Mouse (Mus musculus) ES-E14 (cell line): ENCODE measurements around the gene Angptl7. TPM values are rescaled to one million over a fixed set of nuclear protein-coding genes. Genes with fewer than 3 reads are reported as not detected.

Source experiments
- DNase-seq: peaks from one replicate; pipeline ENCODE4 v3.0.0-alpha.2; 2013; ENCODE audit warnings: low read depth, low spot score
- H3K27ac ChIP-seq: 2 replicates; pipeline ENCODE4 v1.5.1; 2012; ENCODE audit warnings: low read depth, mild to moderate bottlenecking, low read length, moderate library complexity, mixed read lengths; ENCODE audit not compliant: poor library complexity, insufficient read depth, severe bottlenecking
- H3K36me3 ChIP-seq: 2 replicates; pipeline ENCODE4 v1.6.1; 2012; ENCODE audit warnings: mild to moderate bottlenecking, low read length, moderate library complexity, mixed read lengths; ENCODE audit not compliant: control insufficient read depth, poor library complexity, insufficient read depth, severe bottlenecking
- H3K4me1 ChIP-seq, 2 experiments: fragments of 150-350 bp in 1 of 2; sonication (generic) in 1 of 2; 2 replicates each; pipeline ENCODE4 v1.6.1; 2012; ENCODE audit warnings: low read length in 2 of 2, mild to moderate bottlenecking in 1 of 2, mixed read lengths in 1 of 2; ENCODE audit not compliant: control insufficient read depth in 2 of 2, insufficient read depth in 2 of 2, poor library complexity in 1 of 2
- H3K4me3 ChIP-seq, 2 experiments: fragments of 150-350 bp in 1 of 2; sonication (generic) in 1 of 2; 2 replicates each; pipeline ENCODE4 v1.5.1; 2012; ENCODE audit warnings: low read length in 2 of 2, low read depth in 1 of 2, mild to moderate bottlenecking in 1 of 2, mixed read lengths in 1 of 2; ENCODE audit not compliant: insufficient read depth in 1 of 2, poor library complexity in 1 of 2, severe bottlenecking in 1 of 2
- H3K9ac ChIP-seq: 2 replicates; pipeline ENCODE4 v1.6.1; 2012; ENCODE audit warnings: low read depth, mild to moderate bottlenecking, low read length, mixed read lengths; ENCODE audit not compliant: poor library complexity, insufficient read depth, severe bottlenecking
- H3K9me3 ChIP-seq: fragments of 150-350 bp; sonication (generic); 2 replicates; pipeline ENCODE4 v1.6.1; 2012; ENCODE audit warnings: low read depth, mild to moderate bottlenecking, low read length; ENCODE audit not compliant: control insufficient read depth, insufficient read depth
- CHD2 ChIP-seq: IDR thresholded peaks from 2 replicates; pipeline ENCODE4 v1.6.1; 2014; ENCODE audit warnings: mild to moderate bottlenecking, low read depth, low read length, inconsistent platforms
- HCFC1 ChIP-seq: IDR thresholded peaks from 2 replicates; pipeline ENCODE4 v1.6.1; 2012; ENCODE audit warnings: low read length, inconsistent platforms, borderline replicate concordance; ENCODE audit not compliant: insufficient read depth
- MAFK ChIP-seq: IDR thresholded peaks from 2 replicates; pipeline ENCODE4 v1.6.1; 2014; ENCODE audit warnings: mild to moderate bottlenecking, low read depth, low read length, inconsistent platforms; ENCODE audit not compliant: insufficient read depth
- ZC3H11A ChIP-seq: IDR thresholded peaks from 2 replicates; pipeline ENCODE4 v1.6.1; 2012; ENCODE audit warnings: low read depth, mild to moderate bottlenecking, inconsistent platforms, low read length, borderline replicate concordance
- ZNF384 ChIP-seq: IDR thresholded peaks from 2 replicates; pipeline ENCODE4 v1.6.1; 2012; ENCODE audit warnings: low read depth, low read length, inconsistent platforms
- in situ Hi-C, 2 experiments: fragments of 600-800 bp; cut with MboI; formaldehyde crosslinking; loops; one replicate each; pipeline ENCODE4 v1.15.1; 2025; ENCODE audit warnings: low sequenced_read_pairs in 2 of 2, inconsistent platforms in 1 of 2; ENCODE audit not compliant: unreplicated experiment in 2 of 2
- total RNA-seq: library from RNA; depleted of rRNA; stranded (reverse); fragments of 300-350 nt; gene quantifications from 2 replicates; pipeline ENCODE4 v1.2.3, GENCODE M21; 2012

Angptl7 gene
- total RNA-seq, 1 experiment, result 0.13 TPM

DNA sequence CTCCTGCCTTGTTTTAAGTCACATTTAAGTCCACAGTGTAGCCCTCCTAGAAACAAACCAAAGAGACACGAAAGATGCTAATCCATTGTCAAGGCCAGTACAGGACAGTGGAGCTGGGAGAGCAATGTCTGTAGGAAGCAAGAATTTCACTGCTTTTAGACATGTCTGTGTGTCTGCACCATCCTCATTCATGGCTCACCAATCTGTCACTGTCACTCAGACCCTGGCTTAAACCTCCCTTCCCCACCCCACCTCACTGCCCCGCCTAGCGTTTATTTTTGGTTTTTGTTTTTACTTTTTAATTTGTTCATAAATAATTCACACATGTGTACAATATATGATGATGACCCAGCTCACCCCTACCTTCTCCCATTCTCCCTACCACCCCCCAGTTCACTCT lies 32.3 kb upstream of the Angptl7 start:
- in situ Hi-C loops, result no loop called here
- peaks cover 35% of the 10 kb centered on the region for H3K36me3 ChIP-seq

GRCm38 (mm10) chr4:148531341-148531740 lies 31.1 kb upstream of the Angptl7 start:
- Histone ChIP-seq H3K27ac (no peak overlapping the region), H3K9me3 (no peaks in the 10 kb centered on the region)
- TF ChIP-seq ZC3H11A (no peak), MAFK (no peak), CHD2 (no peak), ZNF384 (no peak), HCFC1 (no peak)

More for the DNA sequence above, 32.3 kb upstream of the Angptl7 start:
- no peak overlapping the region for H3K27ac ChIP-seq
- no peak overlapping the region for H3K4me3 ChIP-seq
- no peaks in the 10 kb centered on the region for H3K9me3 ChIP-seq
- no peak for TF ChIP-seq CHD2
- no peak for TF ChIP-seq ZC3H11A
- TF ChIP-seq ZNF384, result no peak
- TF ChIP-seq MAFK, result no peak
- no peak for TF ChIP-seq HCFC1
- H3K9ac ChIP-seq, result no peak overlapping the region
- no peak for DNase-seq
- H3K4me1 ChIP-seq, result no peaks in the 10 kb centered on the region

GRCm38 (mm10) chr4:148530778-148531177 lies 30.5 kb upstream of the Angptl7 start:
- Histone ChIP-seq H3K36me3 (peaks cover 37% of the 10 kb centered on the region), H3K4me3 (no peak overlapping the region), H3K27ac (no peak overlapping the region), H3K9ac (no peak overlapping the region), H3K4me1 (no peaks in the 10 kb centered on the region), H3K9me3 (no peaks in the 10 kb centered on the region)
- in situ Hi-C loops, result no loop called here
- no peak for DNase-seq
- TF ChIP-seq ZNF384 (no peak), CHD2 (no peak), MAFK (no peak), ZC3H11A (no peak)

More at GRCm38 (mm10) chr4:148531341-148531740, 31.1 kb upstream of the Angptl7 start:
- no peak for DNase-seq
- Histone ChIP-seq H3K4me3 (no peak overlapping the region), H3K4me1 (no peaks in the 10 kb centered on the region), H3K9ac (no peak overlapping the region), H3K36me3 (peaks cover 32% of the 10 kb centered on the region)
- in situ Hi-C loops, result no loop called here

DNA sequence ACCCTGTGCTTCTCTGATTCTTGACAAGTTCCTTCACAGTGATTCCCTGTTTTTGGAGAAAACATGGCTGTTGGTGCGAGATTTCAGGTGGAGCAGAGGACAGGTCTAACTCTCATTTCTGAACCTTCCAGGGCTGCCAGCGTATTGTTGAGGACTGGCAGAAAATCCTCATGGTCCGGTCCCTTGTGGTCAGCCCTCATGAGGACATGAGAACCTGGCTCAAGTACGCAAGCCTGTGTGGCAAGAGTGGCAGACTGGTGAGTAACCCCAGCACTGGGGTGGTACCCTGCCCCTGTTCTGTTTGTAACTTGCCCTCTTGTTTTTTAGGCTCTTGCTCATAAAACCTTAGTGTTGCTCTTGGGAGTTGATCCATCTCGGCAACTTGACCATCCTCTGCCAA lies 30.1 kb upstream of the Angptl7 start:
- TF ChIP-seq ZNF384 (no peak), MAFK (no peak), HCFC1 (no peak), CHD2 (no peak), ZC3H11A (no peak)
- H3K27ac ChIP-seq, result no peak overlapping the region
- DNase-seq, result no peak
- in situ Hi-C loops, result no loop called here
- H3K9me3 ChIP-seq, result no peaks in the 10 kb centered on the region
- H3K36me3 ChIP-seq, result peaks cover 40% of the 10 kb centered on the region
- no peak overlapping the region for H3K4me3 ChIP-seq
- H3K4me1 ChIP-seq, result no peaks in the 10 kb centered on the region
- no peak overlapping the region for H3K9ac ChIP-seq
